ENCODE assay signal across 26 mouse cellular contexts in genomic region chr5:37644082-37644481, GRCm38 (mm10).
DNase-seq lines count a peak whose midpoint lies in the region; ATAC-seq and TF ChIP-seq lines count a peak whose summit lies in the region.
"Had no signal": no experiment of that assay in that cellular context is flagged by ENCODE, and none has a peak within 500 bp of the region (broad histone marks: within the 10 kb centered on the region; RNA-seq: fewer than 3 reads in every experiment).

No protein-coding gene starts in this region.

- DNase-seq in heart, embryonic 10.5 days (ENCODE audit: low spot score): peak; percentile 51
- DNase-seq in heart, adult 2 months: no peak
- peak; percentile 50 for DNase-seq in kidney, adult 2 months
- peak; percentile 12 for DNase-seq in retina, postnatal 1 day
- no peak for DNase-seq in retina, embryonic 14.5 days (ENCODE audit: low spot score)
- no peak for DNase-seq in frontal cortex, postnatal 25 days (ENCODE audit: low spot score in 2 of 2)
- DNase-seq: adrenal gland, postnatal 10 days; cerebellum, adult 11 months; cerebellum, adult 9-11 months; gastrocnemius, postnatal 14 days; heart, postnatal 36 days; liver; lung, adult 2 months; lung, postnatal 10 days; right cerebral cortex, postnatal 25 days had no signal

- WGBS in heart, embryonic 10.5 days: 83% methylated on average over 7 of the region's 7 CpGs
- WGBS in heart, adult 2 months: 79% methylated on average over 7 of the region's 7 CpGs
- WGBS in kidney, adult 2 months: 60% methylated on average over 7 of the region's 7 CpGs
- WGBS in kidney, embryonic 14.5 days: 77% methylated on average over 7 of the region's 7 CpGs

- no peaks in the 10 kb centered on the region for H3K79me2 ChIP-seq in heart, adult 2 months (replicated peaks; ENCODE audit: control insufficient read depth, insufficient read depth, low read length)

- H3K9me3 ChIP-seq in heart, embryonic 10.5 days: no peaks in the 10 kb centered on the region
- H3K9me3 ChIP-seq in kidney, embryonic 14.5 days (ENCODE audit: control insufficient read depth, low read length): peaks cover 5% of the 10 kb centered on the region; the same call in 1 of the 2 replicates
- H3K9me3 ChIP-seq: forebrain, embryonic 10.5 days; hindbrain, embryonic 13.5 days; stomach, embryonic 15.5 days had no signal

- TF ChIP-seq EP300 in heart, adult 2 months (IDR thresholded peaks at IDR 0.05; ENCODE audit: insufficient read depth, low read depth, low read length): no peak

- intact Hi-C loops in heart, adult 2 months (cut with DNase I): no loop called here

- no peak overlapping the region for H3K27ac ChIP-seq in heart, embryonic 10.5 days
- H3K27ac ChIP-seq in heart, adult 2 months: no peak overlapping the region
- H3K27ac ChIP-seq in kidney, adult 2 months (ENCODE audit: insufficient read depth, low read depth, low read length): no peak overlapping the region
- H3K27ac ChIP-seq in kidney, embryonic 14.5 days (ENCODE audit: low read depth, low read length): no peak overlapping the region
- H3K27ac ChIP-seq: embryonic facial prominence, embryonic 13.5 days; forebrain, embryonic 10.5 days; hindbrain, embryonic 13.5 days; kidney, postnatal 0 days; liver, embryonic 14.5 days; macrophage; stomach, embryonic 15.5 days had no signal

- H3K4me3 ChIP-seq in heart, embryonic 10.5 days: no peak overlapping the region
- no peak overlapping the region for H3K4me3 ChIP-seq in heart, adult 2 months
- H3K4me3 ChIP-seq in kidney, adult 2 months (ENCODE audit: insufficient read depth, low read depth, low read length): no peak overlapping the region
- H3K4me3 ChIP-seq in kidney, embryonic 14.5 days (ENCODE audit: low read length): no peak overlapping the region
- H3K4me3 ChIP-seq: embryonic facial prominence, embryonic 13.5 days; forebrain, embryonic 10.5 days; hindbrain, embryonic 13.5 days; stomach, embryonic 15.5 days had no signal

- H3K4me1 ChIP-seq in heart, embryonic 10.5 days: no peaks in the 10 kb centered on the region
- H3K4me1 ChIP-seq in heart, adult 2 months (ENCODE audit: control insufficient read depth, insufficient read depth, low read length): no peaks in the 10 kb centered on the region
- no peaks in the 10 kb centered on the region for H3K4me1 ChIP-seq in kidney, adult 2 months (ENCODE audit: control insufficient read depth, insufficient read depth, low read length)
- no peaks in the 10 kb centered on the region for H3K4me1 ChIP-seq in kidney, embryonic 14.5 days (ENCODE audit: control insufficient read depth, insufficient read depth, low read length)
- H3K4me1 ChIP-seq: embryonic facial prominence, embryonic 13.5 days; forebrain, embryonic 10.5 days; stomach, embryonic 15.5 days had no signal

- ATAC-seq in kidney, embryonic 14.5 days (ENCODE audit: low FRiP score, low TSS enrichment): no peak
- ATAC-seq: forebrain, embryonic 16.5 days; Patski had no signal

- H3K9ac ChIP-seq in heart, adult 2 months (ENCODE audit: low read depth, low read length): no peak overlapping the region
- H3K9ac ChIP-seq in kidney, embryonic 14.5 days (ENCODE audit: low read depth, low read length): no peak overlapping the region
- H3K9ac ChIP-seq: embryonic facial prominence, embryonic 13.5 days; hindbrain, embryonic 13.5 days; liver, embryonic 14.5 days; stomach, embryonic 15.5 days had no signal

- H3K36me3 ChIP-seq in heart, embryonic 10.5 days: no peaks in the 10 kb centered on the region
- H3K36me3 ChIP-seq in heart, adult 2 months (ENCODE audit: control insufficient read depth, insufficient read depth, low read length): no peaks in the 10 kb centered on the region
- H3K36me3 ChIP-seq in kidney, adult 2 months (ENCODE audit: control insufficient read depth, insufficient read depth, low read length): no peaks in the 10 kb centered on the region
- H3K36me3 ChIP-seq in kidney, embryonic 14.5 days (ENCODE audit: control insufficient read depth, insufficient read depth, low read length): no peaks in the 10 kb centered on the region
- H3K36me3 ChIP-seq: embryonic facial prominence, embryonic 13.5 days; forebrain, embryonic 10.5 days; hindbrain, embryonic 13.5 days; stomach, embryonic 15.5 days had no signal

- TF ChIP-seq CTCF in heart, adult 2 months (IDR thresholded peaks at IDR 0.05): no peak
- TF ChIP-seq CTCF in kidney, adult 2 months (conservative IDR thresholded peaks at IDR 0.05; ENCODE audit: insufficient read depth, insufficient read length, low read depth, low read length): no peak

- no peaks in the 10 kb centered on the region for H3K27me3 ChIP-seq in heart, embryonic 10.5 days (ENCODE audit: insufficient read depth, poor library complexity, severe bottlenecking)
- no peaks in the 10 kb centered on the region for H3K27me3 ChIP-seq in heart, adult 2 months (ENCODE audit: control insufficient read depth, insufficient read depth, low read length)
- H3K27me3 ChIP-seq in kidney, adult 2 months (replicated peaks; ENCODE audit: control insufficient read depth, insufficient read depth, low read length): no peaks in the 10 kb centered on the region
- H3K27me3 ChIP-seq in kidney, embryonic 14.5 days (ENCODE audit: control insufficient read depth, insufficient read depth, low read length): no peaks in the 10 kb centered on the region
- H3K27me3 ChIP-seq: embryonic facial prominence, embryonic 13.5 days; hindbrain, embryonic 13.5 days; stomach, embryonic 15.5 days had no signal

- TF ChIP-seq POLR2A in heart, adult 2 months (IDR thresholded peaks at IDR 0.05; ENCODE audit: insufficient read depth, low read depth, low read length): no peak
- no peak for TF ChIP-seq POLR2A in kidney, adult 2 months (IDR thresholded peaks at IDR 0.05; ENCODE audit: low read depth, low read length)

- H3K4me2 ChIP-seq in kidney, embryonic 14.5 days (replicated peaks; ENCODE audit: low read depth, low read length): no peak overlapping the region
- H3K4me2 ChIP-seq: embryonic facial prominence, embryonic 13.5 days; heart, embryonic 11.5 days; hindbrain, embryonic 13.5 days; stomach, embryonic 15.5 days had no signal

Comparison
In these comparisons a context has a peak if more than half of its experiments do, and no peak if none do; other contexts are left out.
1. DNase-seq: peak in heart, embryonic 10.5 days (single experiment), kidney, adult 2 months (single experiment) and retina, postnatal 1 day (single experiment); none in heart, adult 2 months (0 of 2), retina, embryonic 14.5 days (single experiment) and frontal cortex, postnatal 25 days (0 of 2).